ENCODE assay signal across 8 mouse cellular contexts in the genomic region with DNA sequence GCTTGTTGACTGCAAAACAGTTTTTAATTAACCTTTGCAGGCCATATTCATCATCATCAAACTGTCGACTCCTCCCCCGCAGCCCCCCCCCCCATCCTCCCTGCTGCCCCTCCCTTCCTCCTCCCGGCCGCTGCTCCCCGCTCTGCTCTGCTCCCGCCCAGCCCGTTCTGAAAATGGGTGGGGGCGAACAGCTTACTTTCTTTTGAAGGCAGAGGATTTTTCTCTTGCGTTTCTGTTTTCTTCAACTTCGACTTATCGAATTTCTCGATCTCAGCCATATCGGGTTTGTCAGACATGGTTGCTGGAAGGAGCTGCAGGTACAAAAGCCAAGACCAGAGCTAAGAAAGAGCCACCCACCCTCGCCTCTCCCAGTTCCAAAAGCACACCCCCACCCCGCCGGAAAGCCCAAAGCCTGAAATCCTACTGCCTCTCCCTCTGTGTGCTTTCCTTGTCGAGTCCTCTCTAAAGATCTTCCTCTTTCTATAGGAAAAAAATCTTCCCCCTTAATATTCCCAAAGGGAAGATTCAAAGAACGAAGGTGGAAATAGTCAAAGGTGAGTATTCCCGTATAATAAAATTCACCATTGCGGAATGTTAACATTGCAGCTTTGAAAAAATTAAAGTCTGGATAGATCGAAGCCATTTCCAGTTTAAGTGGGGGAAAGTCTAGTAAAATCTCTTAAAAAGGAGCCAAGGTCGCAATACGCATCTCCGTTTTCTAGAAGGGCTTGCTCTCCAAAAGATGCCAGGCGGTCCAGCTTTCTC. TPM values are rescaled to one million over a fixed set of nuclear protein-coding genes. Genes with fewer than 3 reads are reported as not detected.
DNase-seq lines count a peak whose midpoint lies in the region; ATAC-seq and TF ChIP-seq lines count a peak whose summit lies in the region.

No protein-coding gene starts in this region.

- peak overlapping the region; percentile 79 for H3K27ac ChIP-seq in gastrocnemius, adult 2 months
- H3K27ac ChIP-seq in CH12.LX (ENCODE audit: insufficient read depth, low read depth) = peak overlapping the region; percentile 87
- H3K27ac ChIP-seq in embryonic facial prominence, embryonic 15.5 days (replicated peaks) = peak overlapping the region; percentile 87
- peak overlapping the region; percentile 95 for H3K27ac ChIP-seq in hindbrain, embryonic 14.5 days
- peak overlapping the region; percentile 77 for H3K27ac ChIP-seq in liver, postnatal 0 days (ENCODE audit: low read depth)
- peak overlapping the region; percentile 97 for H3K27ac ChIP-seq in stomach, embryonic 16.5 days (ENCODE audit: low read length)

- WGBS in embryonic facial prominence, embryonic 15.5 days = 19% methylated on average over 24 of the region's 25 CpGs
- 25% methylated on average over 25 of the region's 25 CpGs for WGBS in hindbrain, embryonic 14.5 days
- 26% methylated on average over 25 of the region's 25 CpGs for WGBS in liver, postnatal 0 days (ENCODE audit: insufficient replicate concordance)
- 19% methylated on average over 24 of the region's 25 CpGs for WGBS in stomach, embryonic 16.5 days

- H3K9ac ChIP-seq in CH12.LX (ENCODE audit: insufficient read depth, low read depth) = peak overlapping the region; percentile 95
- peak overlapping the region; percentile 57 for H3K9ac ChIP-seq in embryonic facial prominence, embryonic 15.5 days
- peak overlapping the region; percentile 91 for H3K9ac ChIP-seq in hindbrain, embryonic 14.5 days
- H3K9ac ChIP-seq in liver, postnatal 0 days (replicated peaks) = peak overlapping the region; percentile 66
- peak overlapping the region; percentile 88 for H3K9ac ChIP-seq in stomach, embryonic 16.5 days (ENCODE audit: low read length)

- no peak for ATAC-seq in embryonic facial prominence, embryonic 15.5 days (ENCODE audit: insufficient number of reproducible peaks, low FRiP score, low TSS enrichment, low read depth)
- ATAC-seq in hindbrain, embryonic 14.5 days (ENCODE audit: low FRiP score) = peak; percentile 31; the same call in 1 of the 2 replicates
- ATAC-seq in liver, postnatal 0 days = no peak
- no peak for ATAC-seq in stomach, embryonic 16.5 days (ENCODE audit: insufficient read depth, low FRiP score)

- no peaks in the 10 kb centered on the region for H3K27me3 ChIP-seq in CH12.LX (replicated peaks)
- H3K27me3 ChIP-seq in embryonic facial prominence, embryonic 15.5 days = peaks cover 17% of the 10 kb centered on the region
- H3K27me3 ChIP-seq in hindbrain, embryonic 14.5 days (ENCODE audit: control insufficient read depth, insufficient read depth, low read length) = peaks cover 18% of the 10 kb centered on the region
- peaks cover 8% of the 10 kb centered on the region; the same call in 1 of the 2 replicates for H3K27me3 ChIP-seq in liver, postnatal 0 days (ENCODE audit: insufficient read depth, low read length)
- H3K27me3 ChIP-seq in stomach, embryonic 16.5 days (ENCODE audit: control insufficient read depth, insufficient read depth, low read length) = 0 out of 2 replicates have a peak, but pooled peaks cover 4% of the 10 kb centered on the region

- TF ChIP-seq POLR2A in CH12.LX (IDR thresholded peaks at IDR 0.05; ENCODE audit: low read depth, low read length) = no peak; the same call in 1 of the 2 replicates

- intact Hi-C loops in gastrocnemius, adult 2 months (cut with DNase I) = loop anchor here (10.0 kb wide), 2 partner anchors 53 to 123 kb away; no protein-coding TSS in a partner anchor

- no peaks in the 10 kb centered on the region for H3K9me3 ChIP-seq in CH12.LX (replicated peaks; ENCODE audit: low read length)
- H3K9me3 ChIP-seq in embryonic facial prominence, embryonic 15.5 days (replicated peaks) = no peaks in the 10 kb centered on the region
- no peaks in the 10 kb centered on the region for H3K9me3 ChIP-seq in hindbrain, embryonic 14.5 days (ENCODE audit: control insufficient read depth, low read length)
- no peaks in the 10 kb centered on the region for H3K9me3 ChIP-seq in liver, postnatal 0 days (ENCODE audit: low read length)
- no peaks in the 10 kb centered on the region for H3K9me3 ChIP-seq in stomach, embryonic 16.5 days (replicated peaks; ENCODE audit: control insufficient read depth, low read length)

- H3K4me3 ChIP-seq in gastrocnemius, adult 2 months = peak overlapping the region; percentile 84
- peak overlapping the region; percentile 70 to 86 (median 70) for H3K4me3 ChIP-seq in CH12.LX (replicated peaks in 1 of 3; ENCODE audit: low read depth in 2 of 3, low read length in 2 of 3, poor library complexity in 1 of 3)
- peak overlapping the region; percentile 56 for H3K4me3 ChIP-seq in embryonic facial prominence, embryonic 15.5 days (replicated peaks)
- peak overlapping the region; percentile 63 for H3K4me3 ChIP-seq in hindbrain, embryonic 14.5 days (replicated peaks; ENCODE audit: low read length)
- peak overlapping the region; percentile 56 for H3K4me3 ChIP-seq in liver, postnatal 0 days (ENCODE audit: low read depth, low read length)
- H3K4me3 ChIP-seq in stomach, embryonic 16.5 days (replicated peaks; ENCODE audit: low read length) = peak overlapping the region; percentile 63

- H3K4me1 ChIP-seq in CH12.LX (ENCODE audit: control insufficient read depth in 1 of 2, insufficient read depth in 2 of 2) = peaks cover 5 to 28% of the 10 kb centered on the region in 2 experiments; a peak in 3 of 4 replicates
- no peaks in the 10 kb centered on the region for H3K4me1 ChIP-seq in embryonic facial prominence, embryonic 15.5 days
- H3K4me1 ChIP-seq in hindbrain, embryonic 14.5 days (replicated peaks; ENCODE audit: control insufficient read depth, insufficient read depth, low read length) = peaks cover 15% of the 10 kb centered on the region; the same call in 1 of the 2 replicates
- H3K4me1 ChIP-seq in liver, postnatal 0 days (ENCODE audit: insufficient read depth) = no peaks in the 10 kb centered on the region
- H3K4me1 ChIP-seq in stomach, embryonic 16.5 days (ENCODE audit: control insufficient read depth, insufficient read depth, low read length) = 0 out of 2 replicates have a peak, but pooled peaks cover 6% of the 10 kb centered on the region

- in situ Hi-C loops in CH12.LX (cut with MboI; ENCODE audit: low pct_ligation_motif_present, low pct_unique_long_range_greater_than_20kb, low sequenced_read_pairs) = loop anchor here (10.0 kb wide), 1 partner anchor 93 kb away; no protein-coding TSS in a partner anchor

- peaks cover 18% of the 10 kb centered on the region for H3K79me2 ChIP-seq in CH12.LX (replicated peaks; ENCODE audit: control insufficient read depth, extremely low read depth, insufficient read depth, poor library complexity, severe bottlenecking)

- peaks cover 5 to 7% of the 10 kb centered on the region in 2 experiments for H3K36me3 ChIP-seq in CH12.LX (replicated peaks in 1 of 2; ENCODE audit: control insufficient read depth in 1 of 2, insufficient read depth in 1 of 2, low read length in 1 of 2)
- H3K36me3 ChIP-seq in embryonic facial prominence, embryonic 15.5 days = no peaks in the 10 kb centered on the region
- peaks cover 12% of the 10 kb centered on the region for H3K36me3 ChIP-seq in hindbrain, embryonic 14.5 days (replicated peaks; ENCODE audit: control insufficient read depth, insufficient read depth)
- H3K36me3 ChIP-seq in liver, postnatal 0 days (replicated peaks; ENCODE audit: insufficient read depth, low read length) = no peaks in the 10 kb centered on the region
- 0 out of 2 replicates have a peak, but pooled peaks cover 4% of the 10 kb centered on the region for H3K36me3 ChIP-seq in stomach, embryonic 16.5 days (ENCODE audit: control insufficient read depth, insufficient read depth, low read length)

- no peak overlapping the region for H3K4me2 ChIP-seq in CH12.LX (ENCODE audit: insufficient read depth, low read depth, poor library complexity, severe bottlenecking)
- peak overlapping the region; percentile 46 for H3K4me2 ChIP-seq in embryonic facial prominence, embryonic 15.5 days (replicated peaks)
- peak overlapping the region; percentile 65 for H3K4me2 ChIP-seq in hindbrain, embryonic 14.5 days (replicated peaks)
- H3K4me2 ChIP-seq in liver, postnatal 0 days (ENCODE audit: low read depth, low read length) = peak overlapping the region; percentile 67
- peak overlapping the region; percentile 59 for H3K4me2 ChIP-seq in stomach, embryonic 16.5 days (ENCODE audit: low read depth, low read length)

- dilution Hi-C loops in CH12.LX (cut with MboI; ENCODE audit: extremely low pct_ligation_motif_present, extremely low pct_unique_long_range_greater_than_20kb, low sequenced_read_pairs) = no loop called here

- TF ChIP-seq EP300 in CH12.LX (IDR thresholded peaks at IDR 0.05; ENCODE audit: low read length) = no peak
- TF ChIP-seq EP300 in liver, postnatal 0 days (IDR thresholded peaks at IDR 0.05; ENCODE audit: low read depth) = no peak

- TF ChIP-seq CTCF in gastrocnemius, adult 2 months (IDR thresholded peaks at IDR 0.05) = no peak
- no peak for TF ChIP-seq CTCF in CH12.LX (conservative IDR thresholded peaks at IDR 0.05 in 1 of 2, IDR thresholded peaks at IDR 0.05 in 1 of 2; ENCODE audit: low read depth in 2 of 2, low read length in 2 of 2)
- TF ChIP-seq CTCF in liver, postnatal 0 days (IDR thresholded peaks at IDR 0.05; ENCODE audit: low read depth) = no peak

- TF ChIP-seq RAD21 in CH12.LX (IDR thresholded peaks at IDR 0.05; ENCODE audit: low read depth, low read length) = no peak

- peak; percentile 45 for DNase-seq in gastrocnemius, adult 2 months
- DNase-seq in gastrocnemius, adult 18-20 months (ENCODE audit: low spot score) = no peak
- no peak for DNase-seq in CH12.LX (ENCODE audit: extremely low read depth)
- DNase-seq in hindbrain, embryonic 14.5 days (ENCODE audit: low spot score) = peak; percentile 28
- DNase-seq in liver, postnatal 0 days = peak; percentile 22
- DNase-seq in frontal cortex, postnatal 10 days (ENCODE audit: low spot score in 2 of 2) = no peak

RNA-seq across cellular contexts. Expression of gene Tmsb4x, which starts 1.2 kb away (rescaled TPM):
- total RNA-seq in gastrocnemius, adult 2 months (2021) = 100 to 1,000 TPM; 120 to 207 TPM
- total RNA-seq in gastrocnemius, adult 18-20 months (2021) = 100 to 1,000 TPM; 127 to 178 TPM
- total RNA-seq in CH12.LX (2012; rRNA removed) (2,307 and 2,940 TPM in 2 replicates), CH12.LX (2014; rRNA removed) (6,726 and 7,895 TPM in 2 replicates)
- polyA plus RNA-seq in CH12.LX (2012; ENCODE audit: insufficient read length, low read depth) = 1,685 and 1,828 TPM in 2 replicates
- 2,315 and 2,583 TPM in 2 replicates for polyA plus RNA-seq in embryonic facial prominence, embryonic 15.5 days (2015; fragmentation: Nextera tagmentation; extraction: Ambion mirVana)
- polyA plus RNA-seq in hindbrain, embryonic 14.5 days (2014; fragmentation: Nextera tagmentation; extraction: Ambion mirVana) = 4,629 and 5,303 TPM in 2 replicates
- polyA plus RNA-seq in liver, postnatal 0 days (2015; fragmentation: Nextera tagmentation; extraction: Ambion mirVana) = 1,722 and 1,837 TPM in 2 replicates
- 5,589 and 6,437 TPM in 2 replicates for polyA plus RNA-seq in stomach, embryonic 16.5 days (2015; fragmentation: Nextera tagmentation; extraction: Ambion mirVana)

RNA-seq across cellular contexts. Expression of gene Tlr8, which starts 56.2 kb away (rescaled TPM):
- total RNA-seq in gastrocnemius, adult 2 months (2021) = under 1 TPM; 0.36 to 0.73 TPM
- total RNA-seq in gastrocnemius, adult 18-20 months (2021) = under 1 TPM; 0.40 to 0.84 TPM
- total RNA-seq in CH12.LX (2012; rRNA removed) = not detected in 2 replicates
- total RNA-seq in CH12.LX (2014; rRNA removed) = not detected in 2 replicates
- not detected in 2 replicates for polyA plus RNA-seq in CH12.LX (2012; ENCODE audit: insufficient read length, low read depth)
- polyA plus RNA-seq in embryonic facial prominence, embryonic 15.5 days (2015; fragmentation: Nextera tagmentation; extraction: Ambion mirVana) = 0.44 and 0.72 TPM in 2 replicates
- polyA plus RNA-seq in hindbrain, embryonic 14.5 days (2014; fragmentation: Nextera tagmentation; extraction: Ambion mirVana) = 0.32 and 0.35 TPM in 2 replicates
- polyA plus RNA-seq in liver, postnatal 0 days (2015; fragmentation: Nextera tagmentation; extraction: Ambion mirVana) = 0.96 and 1.2 TPM in 2 replicates
- polyA plus RNA-seq in stomach, embryonic 16.5 days (2015; fragmentation: Nextera tagmentation; extraction: Ambion mirVana) = 0.81 and 0.93 TPM in 2 replicates

Comparison
In these comparisons a context has a peak if more than half of its experiments do, and no peak if none do; other contexts are left out.
1. DNase-seq: peak in gastrocnemius, adult 2 months (single experiment), hindbrain, embryonic 14.5 days (single experiment) and liver, postnatal 0 days (single experiment); none in gastrocnemius, adult 18-20 months (single experiment), CH12.LX (single experiment) and frontal cortex, postnatal 10 days (0 of 2).
2. Peak in every context shown above with its lines, with median percentiles within 50 percentile points of each other: H3K27ac ChIP-seq, H3K4me3 ChIP-seq and H3K9ac ChIP-seq.